Mouse (Mus musculus) v-Abl transformed pro-B cells (cell line): ENCODE data around the gene Nckipsd.

Experiments used
- in situ Hi-C, 2 experiments: fragments of 400-800 bp; cut with MboI; formaldehyde crosslinking; loops; one replicate each; pipeline ENCODE4 v1.15.1; 2025; ENCODE audit not compliant: unreplicated experiment in 2 of 2

Nckipsd gene

GRCm38 (mm10) chr9:108798508-108799075, 9.6 kb upstream of the Nckipsd start:
- in situ Hi-C loops = no loop called here

DNA sequence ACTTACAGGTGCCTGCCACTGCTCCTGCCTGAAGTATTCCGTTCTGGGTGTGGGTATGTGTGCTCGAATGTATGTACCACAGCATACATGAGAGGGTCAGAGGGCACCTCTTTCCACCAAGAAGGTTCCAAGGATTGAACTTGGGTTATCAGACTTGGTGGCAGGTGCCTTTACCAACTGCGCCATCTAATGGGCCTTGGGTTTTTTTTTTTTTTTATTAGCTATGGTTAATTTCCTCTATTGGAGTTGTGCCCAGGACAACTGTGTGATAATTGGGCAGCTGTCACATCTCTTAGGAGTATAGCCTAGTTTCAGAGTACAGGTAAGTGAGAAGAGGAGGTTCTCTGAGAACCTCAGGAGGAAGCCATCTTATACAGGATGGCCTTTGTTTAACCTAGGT, 8.6 kb upstream of the Nckipsd start:
- in situ Hi-C loops = no loop called here

DNA sequence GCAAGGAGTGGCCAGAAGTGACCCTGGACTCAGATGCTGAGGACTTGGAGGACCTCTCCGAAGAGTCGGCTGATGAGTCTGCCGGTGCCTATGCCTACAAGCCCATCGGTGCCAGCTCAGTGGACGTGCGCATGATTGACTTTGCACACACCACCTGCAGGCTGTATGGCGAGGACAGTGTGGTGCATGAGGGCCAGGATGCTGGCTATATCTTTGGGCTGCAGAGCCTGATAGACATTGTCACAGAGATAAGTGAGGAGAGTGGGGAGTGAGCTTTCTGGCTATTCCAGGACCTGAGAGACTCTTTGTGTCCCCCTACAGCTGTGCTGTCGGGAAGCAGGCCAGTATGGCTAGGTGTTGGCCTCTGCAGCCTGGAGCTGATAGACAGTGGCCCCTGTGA, 2.4 kb upstream of the Nckipsd start:
- in situ Hi-C loops = loop anchor here (5.0 kb wide), 2 partner anchors 48 to 133 kb away; no protein-coding TSS in a partner anchor

GRCm38 (mm10) chr9:108806379-108806778, 1.8 kb upstream of the Nckipsd start:
- in situ Hi-C loops = loop anchor here (5.0 kb wide), 2 partner anchors 49 to 134 kb away; no protein-coding TSS in a partner anchor

DNA sequence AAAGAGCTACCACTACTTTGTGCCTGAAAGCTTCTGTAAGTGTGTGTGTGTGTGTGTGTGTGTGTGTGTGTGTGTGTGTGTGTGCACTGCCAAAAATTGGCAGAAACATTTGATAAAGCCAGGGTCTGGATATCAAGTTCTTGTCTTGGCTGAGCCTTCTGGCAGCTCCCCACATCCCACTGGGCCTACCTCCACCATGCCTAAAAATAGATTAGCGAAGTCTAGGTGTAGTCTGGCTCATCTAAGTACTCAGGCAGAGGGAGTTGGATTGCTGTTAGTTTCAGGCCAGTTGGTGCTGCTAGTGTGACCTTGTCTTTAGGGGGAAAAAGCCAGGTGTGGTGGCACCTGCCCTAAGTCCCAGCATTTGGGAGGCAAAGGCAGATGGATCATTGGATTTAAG, 1.3 kb upstream of the Nckipsd start:
- in situ Hi-C loops = loop anchor here (5.0 kb wide), 2 partner anchors 50 to 135 kb away; no protein-coding TSS in a partner anchor

DNA sequence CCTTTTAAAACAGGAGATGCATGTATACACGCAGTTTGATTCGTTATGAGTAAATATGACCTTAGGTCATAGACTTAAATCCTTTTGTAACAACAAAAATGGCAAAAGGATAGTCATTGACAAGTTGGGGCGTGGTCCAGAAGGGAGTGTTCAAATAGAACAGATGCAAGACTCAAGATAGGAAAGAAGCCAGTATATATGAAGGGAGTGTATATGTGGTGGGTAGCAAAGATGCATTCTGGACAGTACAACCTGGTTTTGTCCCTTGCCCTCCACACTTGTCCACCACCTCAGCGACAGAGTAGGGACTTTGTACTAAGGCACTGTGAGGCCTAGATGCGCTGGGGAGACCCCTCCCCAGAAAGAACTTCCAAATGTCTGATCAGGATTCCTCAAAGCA, 494 bp upstream of the Nckipsd start:
- in situ Hi-C loops = loop anchor here (5.0 kb wide), 2 partner anchors 50 to 135 kb away; no protein-coding TSS in a partner anchor

- in situ Hi-C loops = loop anchor here (5.0 kb wide), 2 partner anchors 52 to 137 kb away; no protein-coding TSS in a partner anchor
These were observed 1.0 kb downstream of the Nckipsd start for GRCm38 (mm10) chr9:108809188-108809587.

GRCm38 (mm10) chr9:108809723-108810122, 1.6 kb downstream of the Nckipsd start:
- in situ Hi-C loops = loop anchor here (5.0 kb wide), 2 partner anchors 52 to 137 kb away; no protein-coding TSS in a partner anchor

- in situ Hi-C loops = loop anchor here in 1 of 2 experiments (5.0 kb wide), 1 partner anchor 138 kb away; no protein-coding TSS in a partner anchor
These were observed 2.3 kb downstream of the Nckipsd start for GRCm38 (mm10) chr9:108810516-108810915.

DNA sequence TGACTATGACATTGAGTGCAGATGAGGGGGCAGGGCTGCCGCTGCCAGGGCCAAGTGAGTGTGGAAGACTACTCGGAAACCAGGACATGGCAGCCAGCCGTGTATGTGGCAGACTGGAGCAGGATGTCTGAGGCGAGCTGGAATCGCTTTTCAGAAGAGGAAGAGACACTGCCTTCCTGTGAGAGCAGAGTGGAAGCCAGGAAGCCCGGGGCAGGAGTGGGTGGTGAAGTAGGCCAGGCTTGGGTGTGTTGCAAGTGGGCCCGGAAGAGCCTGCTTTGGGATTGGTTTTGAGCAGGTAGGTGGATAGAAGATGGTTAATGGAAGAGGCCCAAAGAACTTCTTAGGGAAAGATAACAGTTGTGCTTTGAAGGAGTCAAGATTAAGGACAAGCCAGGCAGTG, 7.4 kb downstream of the Nckipsd start:
- in situ Hi-C loops = no loop called here

DNA sequence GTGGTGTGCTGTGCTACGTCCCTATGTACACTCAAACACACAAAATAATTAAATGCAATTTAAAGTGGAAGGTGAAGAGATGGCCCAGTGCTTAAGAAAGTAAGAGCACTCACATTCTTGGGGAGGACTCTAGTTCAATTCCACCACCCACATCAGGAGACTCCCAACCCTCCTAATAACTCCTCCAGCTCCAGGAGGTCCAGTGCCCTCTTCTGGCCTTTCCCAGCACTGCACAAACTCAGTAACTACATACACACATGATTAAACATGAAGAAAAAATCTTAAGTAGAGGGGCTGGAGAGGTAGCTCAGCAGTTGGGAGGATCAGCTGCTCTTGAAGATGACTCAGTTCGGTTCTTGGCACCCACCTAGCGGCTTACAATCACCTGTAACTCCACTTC, 11.3 kb downstream of the Nckipsd start:
- in situ Hi-C loops = no loop called here

DNA sequence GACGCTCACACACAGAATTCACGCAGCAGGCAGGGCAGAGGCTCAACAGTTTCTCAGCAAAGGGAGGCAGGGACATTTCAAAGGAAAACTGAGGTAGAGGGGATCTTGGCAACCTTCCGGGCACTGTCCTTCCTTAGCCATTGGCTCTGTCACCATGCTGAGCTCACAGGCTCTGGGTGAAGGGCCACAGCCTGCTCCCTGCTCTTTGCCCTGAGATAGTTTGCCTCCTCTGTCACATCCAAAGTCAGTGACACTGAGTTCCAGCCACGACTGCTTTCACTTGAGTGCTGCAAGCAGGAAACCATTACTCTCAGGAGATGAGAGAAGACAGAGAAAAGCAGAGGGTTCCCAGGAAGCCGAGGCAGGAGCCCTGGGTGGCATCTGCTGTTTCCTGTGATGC, 11.9 kb downstream of the Nckipsd start:
- in situ Hi-C loops = loop anchor here in 1 of 2 experiments (5.0 kb wide), 1 partner anchor 63 kb away; no protein-coding TSS in a partner anchor

DNA sequence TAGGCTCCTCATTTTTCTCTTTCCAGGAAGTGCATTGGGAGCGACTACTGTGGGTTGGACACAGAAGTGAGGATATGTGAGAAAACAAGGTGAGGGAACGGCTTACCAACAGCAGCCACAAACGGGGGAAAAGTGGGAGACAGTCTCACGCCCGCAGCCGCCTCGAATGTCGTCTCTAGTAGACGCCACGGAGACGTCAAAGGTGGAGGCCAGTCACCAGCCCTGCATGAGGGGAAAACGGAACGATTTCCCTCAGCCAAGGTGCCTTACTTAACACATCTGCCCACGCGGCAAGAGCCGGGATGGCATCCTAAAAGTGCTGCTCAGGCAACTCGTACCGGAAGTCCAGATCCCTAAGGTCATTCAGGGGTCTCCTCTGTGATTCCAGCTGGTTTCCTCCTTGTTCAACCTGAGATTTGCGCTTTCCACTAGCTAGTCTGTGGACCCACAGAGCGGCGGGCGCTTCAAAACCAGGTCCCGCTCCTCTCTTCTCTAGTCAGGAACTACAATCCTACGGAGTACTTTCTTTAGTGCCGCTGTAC, 16.0 kb downstream of the Nckipsd start:
- in situ Hi-C loops = loop anchor here in 1 of 2 experiments (5.0 kb wide), 1 partner anchor 67 kb away; no protein-coding TSS in a partner anchor

- in situ Hi-C loops = loop anchor here in 1 of 2 experiments (5.0 kb wide), 1 partner anchor 68 kb away; no protein-coding TSS in a partner anchor
These were observed 16.7 kb downstream of the Nckipsd start for GRCm38 (mm10) chr9:108824755-108825413.

DNA sequence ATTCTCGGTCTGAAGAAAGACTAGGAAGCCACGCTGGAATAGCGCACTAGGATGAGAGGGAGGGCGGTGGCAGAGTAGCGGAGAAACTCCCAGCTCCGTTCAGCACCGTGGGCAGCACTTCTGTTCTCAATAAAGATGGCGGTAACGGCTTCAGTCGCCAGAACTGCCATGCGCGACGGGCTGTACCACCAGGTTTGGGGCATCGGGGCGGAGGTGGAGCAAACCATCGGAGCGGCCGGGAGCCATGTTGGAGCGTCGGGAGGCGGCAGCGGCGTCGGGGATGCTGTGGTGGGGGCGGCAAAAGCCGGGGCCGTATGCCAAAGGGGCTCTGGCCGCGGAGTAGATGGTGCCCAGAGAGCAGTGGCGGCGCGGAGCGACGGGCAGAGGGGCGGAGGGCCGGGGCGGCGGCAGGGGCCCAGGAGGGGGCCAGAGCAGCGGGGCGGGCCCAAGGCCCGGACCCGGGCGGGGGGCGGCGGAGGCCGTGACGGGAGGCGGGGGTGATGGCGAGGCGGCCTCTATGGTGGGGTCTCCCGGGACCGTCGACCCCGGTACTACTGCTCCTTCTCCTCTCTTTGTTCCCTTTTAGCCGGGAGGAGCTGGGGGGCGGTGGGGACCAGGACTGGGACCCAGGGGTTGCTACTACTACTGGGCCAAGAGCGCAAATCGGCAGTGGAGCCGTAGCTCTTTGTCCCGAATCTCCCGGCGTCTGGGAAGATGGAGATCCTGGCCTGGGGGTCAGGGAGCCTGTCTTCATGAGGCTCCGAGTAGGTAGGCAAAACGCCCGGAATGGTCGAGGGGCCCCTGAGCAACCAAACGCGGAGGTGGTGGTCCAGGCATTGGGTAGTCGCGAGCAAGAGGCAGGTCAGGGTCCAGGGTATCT, 17.9 kb downstream of the Nckipsd start, which contains the start of gene Celsr3:
Celsr3 (plus strand) TSS at position 501 of the 880 bp plus-strand sequence.
- in situ Hi-C loops = no loop called here

DNA sequence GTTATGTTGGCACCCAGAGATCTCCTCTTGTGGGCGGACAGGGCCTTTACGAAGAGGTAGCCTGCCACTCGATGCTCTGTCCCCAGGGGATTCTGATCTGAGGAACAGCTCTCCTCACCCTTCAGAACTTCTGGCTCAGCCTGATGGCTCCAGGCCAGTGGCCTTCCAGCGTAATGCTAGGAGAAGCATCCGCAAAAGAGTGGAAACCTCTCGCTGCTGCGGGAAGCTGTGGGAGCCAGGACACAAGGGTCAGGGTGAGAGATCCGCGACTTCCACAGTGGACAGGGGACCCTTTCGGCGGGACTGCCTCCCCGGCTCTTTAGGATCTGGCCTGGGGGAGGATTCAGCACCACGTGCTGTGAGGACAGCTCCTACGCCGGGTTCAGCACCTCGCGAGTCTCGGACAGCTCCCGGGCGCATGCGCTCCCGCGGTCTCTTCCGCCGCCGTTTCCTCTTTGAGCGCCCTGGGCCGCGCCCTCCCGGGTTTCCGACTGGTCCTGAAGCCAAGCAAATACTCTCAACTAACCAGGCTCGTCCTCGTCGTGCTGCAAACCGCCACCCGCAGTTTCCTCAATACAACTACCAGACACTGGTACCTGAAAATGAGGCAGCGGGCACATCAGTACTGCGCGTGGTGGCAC, 18.7 kb downstream of the Nckipsd start:
- in situ Hi-C loops = no loop called here

GRCm38 (mm10) chr9:108827454-108827853, 19.3 kb downstream of the Nckipsd start:
- in situ Hi-C loops = no loop called here

GRCm38 (mm10) chr9:108827906-108828305, 19.7 kb downstream of the Nckipsd start:
- in situ Hi-C loops = no loop called here

GRCm38 (mm10) chr9:108831637-108832036, 23.5 kb downstream of the Nckipsd start:
- in situ Hi-C loops = no loop called here
